Mouse (Mus musculus): ENCODE results near the gene C1ql1. TPM values are rescaled to one million over a fixed set of nuclear protein-coding genes. Genes with fewer than 3 reads are reported as not detected.

Gene C1ql1
- polyA plus RNA-seq, 1 experiment from 2014 or later, result 2.9 TPM

DNA sequence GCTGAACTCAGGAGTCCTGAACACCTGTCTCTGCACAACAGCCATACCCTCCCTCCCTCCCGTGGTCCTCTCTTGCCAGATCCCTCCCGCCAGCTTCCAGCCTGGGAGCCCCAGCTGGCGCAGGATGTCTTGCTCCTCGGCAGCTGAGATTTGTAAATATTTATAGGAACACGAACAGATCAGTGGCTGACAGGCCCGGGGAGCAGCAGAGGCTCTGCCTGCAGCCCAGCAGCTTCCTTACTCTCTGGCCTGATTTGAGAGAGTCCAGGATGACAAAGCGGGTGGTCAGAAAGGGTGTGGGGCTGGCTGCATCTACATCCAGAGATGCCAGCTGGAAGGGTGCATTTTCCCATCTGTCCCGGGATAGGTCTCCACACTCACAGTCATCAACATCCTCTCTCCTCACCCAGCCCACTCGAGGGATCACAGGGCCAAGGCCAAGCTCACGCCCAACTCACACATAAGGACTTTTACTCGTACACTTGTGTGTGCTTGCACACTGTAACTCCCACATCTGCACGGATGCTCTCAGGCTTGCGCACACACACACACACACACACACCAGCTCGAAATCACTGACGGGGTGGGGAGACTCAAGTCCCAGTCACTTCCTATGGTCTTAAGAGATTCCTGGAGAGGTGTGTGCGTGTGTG, 10.6 kb upstream of the C1ql1 start:
- 52% methylated on average over 16 of the region's 16 CpGs for WGBS
- Histone ChIP-seq H3K4me1 (peaks cover 21% of the 10 kb centered on the region), H3K4me2 (replicated peaks) (no peak overlapping the region), H3K9me3 (no peaks in the 10 kb centered on the region), H3K9ac (no peak overlapping the region), H3K4me3 (no peak overlapping the region), H3K27me3 (replicated peaks) (peaks cover 9% of the 10 kb centered on the region; the same call in 1 of the 2 replicates), H3K36me3 (no peaks in the 10 kb centered on the region), H3K27ac (no peak overlapping the region; the same call in 1 of the 2 replicates)
- ATAC-seq (ENCODE audit: low FRiP score, low read depth), result no peak

DNA sequence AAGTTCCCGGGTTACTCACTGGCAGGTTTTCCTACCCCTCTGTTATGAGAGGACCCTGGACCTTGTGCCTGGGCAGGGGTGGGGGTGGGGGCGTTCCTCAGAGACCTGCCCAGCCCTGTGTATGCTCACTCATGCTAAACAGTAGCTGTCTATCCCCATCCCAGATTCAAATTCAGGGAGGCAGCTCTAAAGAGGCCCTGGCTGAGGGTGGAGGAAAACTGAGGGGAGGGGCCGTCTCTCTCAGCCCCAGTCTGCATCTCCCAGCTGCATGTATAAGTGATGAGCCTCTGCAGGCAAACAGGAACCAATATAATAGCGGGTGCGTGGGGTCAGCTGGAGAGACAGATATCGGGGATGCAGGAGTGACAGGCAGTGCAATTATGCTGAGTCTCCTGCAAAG, 6.4 kb upstream of the C1ql1 start:
- WGBS, result 18% methylated on average over 6 of the region's 6 CpGs
- Histone ChIP-seq H3K9me3 (no peaks in the 10 kb centered on the region), H3K4me2 (replicated peaks) (no peak overlapping the region), H3K4me1 (peaks cover 33% of the 10 kb centered on the region), H3K27me3 (replicated peaks) (peaks cover 48% of the 10 kb centered on the region), H3K27ac (no peak overlapping the region), H3K4me3 (no peak overlapping the region), H3K9ac (no peak overlapping the region), H3K36me3 (no peaks in the 10 kb centered on the region)
- ATAC-seq (ENCODE audit: low FRiP score, low read depth), result no peak

DNA sequence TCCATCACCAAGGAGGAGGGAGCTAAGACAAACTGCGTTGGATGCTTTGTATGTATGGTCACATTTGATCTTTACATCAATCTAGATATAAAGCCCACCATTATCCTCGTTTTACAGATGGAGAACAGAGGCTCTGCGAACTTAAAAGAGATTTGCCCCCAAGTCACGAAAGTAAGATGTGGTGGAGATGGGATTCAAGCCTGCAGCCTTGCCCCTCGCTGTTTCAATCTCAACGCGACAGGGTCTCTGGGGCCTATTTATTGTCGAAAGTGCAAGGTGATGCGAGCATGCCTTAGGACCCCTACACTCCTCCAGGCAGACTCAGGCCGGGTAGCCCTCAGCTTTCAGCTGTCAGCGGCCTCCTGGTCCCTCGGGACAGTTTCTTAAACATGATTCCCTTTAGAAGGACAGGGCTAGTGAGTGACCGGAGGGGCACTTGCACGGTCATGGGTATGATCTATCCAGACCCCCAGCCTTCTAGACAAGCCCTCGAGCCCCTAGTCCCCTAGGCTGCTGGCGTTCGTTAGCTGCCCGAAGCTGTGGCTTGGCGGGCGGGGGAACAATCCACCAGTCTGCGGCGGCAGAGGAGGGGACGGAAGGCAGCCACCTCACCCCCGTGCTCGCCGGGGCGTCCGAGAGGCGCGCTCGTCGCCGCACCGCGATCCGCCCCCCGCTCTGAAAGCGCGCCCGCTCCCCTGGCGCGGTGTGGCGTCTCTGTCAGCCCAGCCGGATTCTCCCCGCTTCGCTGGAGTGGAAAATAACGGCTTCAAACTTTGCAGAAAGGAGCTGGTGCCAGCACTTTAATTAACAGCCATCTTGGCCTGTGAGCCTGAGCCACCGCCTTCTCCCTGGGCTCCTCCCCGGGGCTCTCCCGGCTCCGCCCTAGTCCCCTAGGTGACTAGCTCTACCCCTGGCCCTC, 1.8 kb upstream of the C1ql1 start:
- H3K27me3 ChIP-seq (replicated peaks), result peaks cover 90% of the 10 kb centered on the region
- peak overlapping the region; percentile 77 for H3K4me2 ChIP-seq (replicated peaks)
- no peak for ATAC-seq (ENCODE audit: low FRiP score, low read depth)
- no peaks in the 10 kb centered on the region for H3K9me3 ChIP-seq
- peak overlapping the region; percentile 36 for H3K4me3 ChIP-seq
- H3K4me1 ChIP-seq, result peaks cover 51% of the 10 kb centered on the region
- 1% methylated on average over 51 of the region's 51 CpGs for WGBS
- H3K27ac ChIP-seq, result no peak overlapping the region
- H3K9ac ChIP-seq, result peak overlapping the region; percentile 48
- no peaks in the 10 kb centered on the region for H3K36me3 ChIP-seq

DNA sequence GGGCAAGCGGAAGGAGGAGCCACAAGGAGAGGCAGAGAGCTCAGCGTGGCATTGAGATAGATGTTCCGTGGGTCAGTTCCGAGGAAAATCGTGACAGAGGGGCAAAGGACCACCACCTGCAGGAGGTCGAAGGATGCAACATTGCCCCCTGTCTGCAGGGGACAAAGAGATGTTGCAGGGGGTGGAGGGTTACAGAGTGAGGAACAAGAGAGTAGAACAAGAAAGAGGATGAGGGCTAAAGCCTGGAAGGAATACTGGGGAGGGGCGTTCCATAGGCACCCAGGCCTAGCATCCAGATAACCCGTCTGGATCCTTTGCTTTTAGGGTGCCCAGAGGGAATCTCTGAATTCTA, 480 bp upstream of the C1ql1 start:
- H3K36me3 ChIP-seq, result no peaks in the 10 kb centered on the region
- H3K9me3 ChIP-seq, result no peaks in the 10 kb centered on the region
- H3K4me2 ChIP-seq (replicated peaks), result peak overlapping the region; percentile 67
- peaks cover 94% of the 10 kb centered on the region for H3K27me3 ChIP-seq (replicated peaks)
- H3K4me1 ChIP-seq, result peaks cover 43% of the 10 kb centered on the region
- H3K27ac ChIP-seq, result no peak overlapping the region
- no peak overlapping the region for H3K4me3 ChIP-seq
- ATAC-seq (ENCODE audit: low FRiP score, low read depth), result peak; percentile 21; the same call in 1 of the 2 replicates
- WGBS, result 6% methylated on average over 8 of the region's 8 CpGs
- H3K9ac ChIP-seq, result no peak overlapping the region

DNA sequence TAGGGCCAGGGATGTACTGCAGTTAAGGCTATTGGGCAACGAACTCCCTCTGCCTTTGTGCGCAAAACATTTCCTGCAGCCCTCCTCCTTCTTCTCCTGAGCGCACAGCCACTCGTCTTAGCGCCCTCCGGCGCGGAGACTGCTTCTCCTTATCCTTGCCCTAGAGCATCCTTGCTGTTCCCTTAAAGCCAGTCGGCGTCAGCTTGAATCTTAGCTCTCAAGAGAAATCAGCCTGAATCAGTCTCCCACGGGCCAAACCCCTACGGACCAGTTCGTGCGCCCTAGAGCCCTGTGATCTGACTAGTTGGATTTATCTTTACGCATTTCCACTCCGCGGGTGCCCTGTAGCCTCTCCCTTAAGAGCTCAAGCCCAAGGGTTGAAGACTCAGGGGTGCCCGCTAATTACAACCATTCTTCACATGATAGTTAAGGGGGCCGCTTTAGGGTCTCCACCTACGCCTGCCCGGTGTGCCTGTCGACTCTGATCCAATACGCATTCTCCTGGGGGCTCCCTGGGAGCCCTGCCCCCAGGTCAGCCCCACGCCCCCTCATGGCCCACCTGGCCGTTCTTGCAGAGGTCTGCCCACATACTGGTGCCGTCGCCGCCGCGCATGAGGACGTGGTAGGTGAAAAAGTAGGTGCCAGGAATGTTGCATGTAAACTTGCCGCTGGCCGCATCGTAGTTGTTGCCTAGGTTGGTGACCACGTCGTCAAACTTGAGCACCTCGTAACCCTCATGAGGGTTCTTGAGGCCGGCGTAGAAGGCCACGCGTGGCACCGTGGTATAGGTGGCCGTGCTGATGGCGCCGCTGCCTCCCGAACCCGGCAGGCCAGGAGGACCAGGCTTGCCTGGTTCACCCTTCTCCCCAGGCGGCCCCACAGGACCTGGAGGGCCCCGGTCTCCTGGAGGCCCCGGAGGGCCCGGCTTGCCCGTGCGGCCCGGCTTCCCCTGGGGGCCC, 903 bp downstream of the C1ql1 start:
- H3K9ac ChIP-seq, result peak overlapping the region; percentile 44; the same call in 1 of the 2 replicates
- no peak for ATAC-seq (ENCODE audit: low FRiP score, low read depth)
- 2% methylated on average over 52 of the region's 54 CpGs for WGBS
- H3K4me2 ChIP-seq (replicated peaks), result peak overlapping the region; percentile 67
- H3K27ac ChIP-seq, result no peak overlapping the region
- peak overlapping the region; percentile 35 for H3K4me3 ChIP-seq
- no peaks in the 10 kb centered on the region for H3K36me3 ChIP-seq
- peaks cover 81% of the 10 kb centered on the region for H3K27me3 ChIP-seq (replicated peaks)
- peaks cover 43% of the 10 kb centered on the region for H3K4me1 ChIP-seq
- no peaks in the 10 kb centered on the region for H3K9me3 ChIP-seq

DNA sequence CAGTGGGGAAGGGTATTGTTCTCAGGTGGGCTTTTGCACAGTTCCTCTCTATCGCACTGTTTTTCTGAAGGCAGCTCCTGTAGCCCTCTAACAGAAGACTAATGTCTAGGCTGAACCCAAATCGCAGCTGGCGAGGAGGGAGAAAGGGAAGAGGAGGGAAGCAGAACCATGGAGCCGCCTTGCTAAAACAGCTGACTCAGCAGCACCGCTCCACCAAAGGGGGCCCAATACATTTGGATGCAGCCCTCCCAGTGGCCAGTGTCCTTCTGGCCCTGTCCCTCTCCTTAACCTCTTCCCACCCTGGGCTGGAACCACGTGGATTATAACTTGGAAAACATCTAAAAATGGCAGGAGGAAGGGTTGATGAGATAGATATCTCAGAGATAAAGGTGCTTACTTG, 5.3 kb downstream of the C1ql1 start:
- H3K9me3 ChIP-seq, result no peaks in the 10 kb centered on the region
- no peak overlapping the region for H3K9ac ChIP-seq
- H3K27ac ChIP-seq, result no peak overlapping the region
- H3K4me3 ChIP-seq, result no peak overlapping the region
- H3K4me1 ChIP-seq, result peaks cover 40% of the 10 kb centered on the region
- no peak overlapping the region for H3K4me2 ChIP-seq (replicated peaks)
- ATAC-seq (ENCODE audit: low FRiP score, low read depth), result no peak
- WGBS, result 60% methylated on average over 6 of the region's 6 CpGs
- H3K36me3 ChIP-seq, result no peaks in the 10 kb centered on the region
- H3K27me3 ChIP-seq (replicated peaks), result peaks cover 47% of the 10 kb centered on the region

DNA sequence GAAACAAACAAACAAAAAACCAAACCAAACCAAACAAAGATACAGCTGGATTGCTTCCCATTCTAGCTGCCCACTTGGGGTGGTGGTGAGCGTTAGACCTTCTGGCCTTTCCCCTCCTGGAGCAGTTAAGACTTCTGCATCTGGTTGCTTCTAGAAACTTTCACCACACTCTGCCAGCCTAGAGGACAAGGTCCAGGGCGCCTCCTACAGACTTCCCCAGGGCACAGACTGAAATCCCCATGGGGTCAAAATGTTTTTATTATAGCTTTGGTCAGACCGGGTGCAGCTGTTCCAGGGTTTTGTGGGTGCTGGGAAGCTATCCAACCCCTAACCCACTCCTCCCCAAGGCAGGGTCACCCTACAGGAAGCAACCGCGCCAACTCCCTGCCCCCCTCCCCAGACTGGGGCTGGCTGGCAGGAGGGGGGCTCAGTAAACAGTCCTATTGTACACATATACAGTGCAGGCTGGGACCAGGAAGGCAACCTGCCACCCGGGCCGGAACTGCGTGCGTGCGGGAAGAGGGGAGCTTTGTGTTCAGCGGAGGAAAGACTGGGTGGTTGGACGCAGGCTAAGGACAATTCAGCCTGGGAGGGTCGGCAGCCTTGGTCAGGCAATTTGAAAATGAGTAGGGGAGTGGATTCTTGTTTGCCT, 7.3 kb downstream of the C1ql1 start:
- H3K4me3 ChIP-seq, result no peak overlapping the region
- H3K9ac ChIP-seq, result no peak overlapping the region
- no peak for ATAC-seq (ENCODE audit: low FRiP score, low read depth)

DNA sequence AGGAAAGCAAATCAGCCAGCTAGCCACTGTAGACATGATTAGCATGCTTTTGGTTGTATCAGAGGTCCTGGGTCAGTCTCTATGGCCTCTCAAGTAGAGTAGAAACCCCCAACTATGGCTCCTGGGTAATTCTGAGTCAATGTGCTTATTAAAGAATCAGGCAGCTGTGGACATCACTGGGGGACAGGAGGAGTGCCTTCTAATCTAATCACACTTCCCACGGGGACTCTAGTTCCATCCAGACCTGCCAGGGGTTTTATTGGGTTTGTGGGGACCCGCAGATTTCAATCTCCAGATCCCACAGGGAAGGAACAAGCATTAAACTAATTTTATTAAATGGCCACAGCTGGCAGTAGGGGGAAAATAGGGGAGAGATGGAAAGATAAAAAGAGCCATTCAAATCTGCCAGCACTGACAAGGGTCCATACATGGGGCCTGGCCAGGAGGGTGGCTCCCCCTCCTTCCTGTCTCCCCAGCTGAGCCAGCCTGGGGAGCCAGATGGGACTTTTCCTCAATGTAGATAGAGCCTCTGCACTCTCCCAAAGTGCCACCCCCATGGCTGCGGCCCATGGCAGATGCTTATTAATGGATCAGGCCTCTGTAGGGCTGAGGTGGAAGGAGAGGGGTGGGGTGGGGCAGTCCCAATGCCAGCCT, 8.8 kb downstream of the C1ql1 start:
- no peak overlapping the region for H3K4me2 ChIP-seq (replicated peaks)
- peaks cover 16% of the 10 kb centered on the region for H3K27me3 ChIP-seq (replicated peaks)
- H3K4me1 ChIP-seq, result peaks cover 29% of the 10 kb centered on the region
- no peak overlapping the region for H3K27ac ChIP-seq
- no peaks in the 10 kb centered on the region for H3K9me3 ChIP-seq
- ATAC-seq (ENCODE audit: low FRiP score, low read depth), result peak; percentile 63
- 46% methylated on average over 3 of the region's 3 CpGs for WGBS
- no peaks in the 10 kb centered on the region for H3K36me3 ChIP-seq
- H3K9ac ChIP-seq, result no peak overlapping the region
- H3K4me3 ChIP-seq, result no peak overlapping the region

More for the DNA sequence above, 7.3 kb downstream of the C1ql1 start:
- Histone ChIP-seq H3K36me3 (no peaks in the 10 kb centered on the region), H3K4me2 (replicated peaks) (peak overlapping the region; percentile 33; the same call in 1 of the 2 replicates), H3K4me1 (peaks cover 29% of the 10 kb centered on the region), H3K9me3 (no peaks in the 10 kb centered on the region), H3K27ac (no peak overlapping the region), H3K27me3 (replicated peaks) (peaks cover 31% of the 10 kb centered on the region)
- WGBS, result 41% methylated on average over 13 of the region's 13 CpGs

DNA sequence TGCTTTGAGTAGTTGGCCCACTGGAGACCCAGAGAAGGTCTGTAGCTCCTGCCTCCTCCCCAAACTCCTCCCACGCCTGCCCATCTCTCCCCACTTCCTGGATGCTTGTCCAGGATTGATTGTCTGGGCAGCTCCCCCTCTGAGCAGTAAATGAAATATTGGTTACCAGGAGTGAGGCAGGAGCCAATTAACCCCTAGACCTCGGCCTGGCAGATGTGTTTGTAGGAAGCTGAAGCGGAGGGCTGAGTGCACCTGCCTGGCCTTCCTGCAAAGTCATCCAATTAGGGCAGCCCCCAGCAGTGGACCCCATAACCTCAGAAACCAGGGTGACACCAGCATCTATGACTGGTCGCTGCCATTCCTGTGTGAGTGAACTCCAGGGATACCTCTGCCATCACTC, 10.2 kb downstream of the C1ql1 start:
- no peaks in the 10 kb centered on the region for H3K9me3 ChIP-seq
- no peak overlapping the region for H3K27ac ChIP-seq
- H3K27me3 ChIP-seq (replicated peaks), result 0 out of 2 replicates have a peak, but pooled peaks cover 12% of the 10 kb centered on the region
- 29% methylated on average over 4 of the region's 4 CpGs for WGBS
- H3K9ac ChIP-seq, result no peak overlapping the region
- H3K36me3 ChIP-seq, result no peaks in the 10 kb centered on the region
- ATAC-seq (ENCODE audit: low FRiP score, low read depth), result no peak
- no peak overlapping the region for H3K4me3 ChIP-seq
- H3K4me2 ChIP-seq (replicated peaks), result no peak overlapping the region
- H3K4me1 ChIP-seq, result peaks cover 29% of the 10 kb centered on the region

DNA sequence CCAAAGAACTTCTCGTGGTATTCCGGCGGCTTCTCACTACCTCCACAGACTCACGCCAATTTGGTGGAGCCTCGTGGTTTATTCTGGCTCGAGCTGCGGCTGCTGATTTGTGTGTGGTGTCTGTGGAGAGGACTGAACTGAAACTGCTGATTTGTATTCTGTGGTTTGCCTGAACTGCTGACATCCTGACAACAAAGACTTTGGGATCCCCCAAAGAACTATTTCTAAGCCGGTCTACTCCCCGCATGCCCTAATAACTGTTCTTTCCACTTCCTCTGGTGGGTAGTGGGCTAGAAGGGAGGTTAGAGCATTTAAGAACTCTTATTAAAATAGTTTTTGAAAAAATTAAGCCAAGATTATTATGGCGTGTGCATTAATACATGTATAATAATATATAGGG, 15.8 kb downstream of the C1ql1 start:
- Histone ChIP-seq H3K9ac (no peak overlapping the region), H3K4me3 (no peak overlapping the region), H3K36me3 (no peaks in the 10 kb centered on the region), H3K9me3 (no peaks in the 10 kb centered on the region), H3K4me1 (no peaks in the 10 kb centered on the region), H3K27ac (no peak overlapping the region), H3K27me3 (replicated peaks) (0 out of 2 replicates have a peak, but pooled peaks cover 5% of the 10 kb centered on the region), H3K4me2 (replicated peaks) (no peak overlapping the region)
- WGBS, result 91% methylated on average over 10 of the region's 10 CpGs
- no peak for ATAC-seq (ENCODE audit: low FRiP score, low read depth)

DNA sequence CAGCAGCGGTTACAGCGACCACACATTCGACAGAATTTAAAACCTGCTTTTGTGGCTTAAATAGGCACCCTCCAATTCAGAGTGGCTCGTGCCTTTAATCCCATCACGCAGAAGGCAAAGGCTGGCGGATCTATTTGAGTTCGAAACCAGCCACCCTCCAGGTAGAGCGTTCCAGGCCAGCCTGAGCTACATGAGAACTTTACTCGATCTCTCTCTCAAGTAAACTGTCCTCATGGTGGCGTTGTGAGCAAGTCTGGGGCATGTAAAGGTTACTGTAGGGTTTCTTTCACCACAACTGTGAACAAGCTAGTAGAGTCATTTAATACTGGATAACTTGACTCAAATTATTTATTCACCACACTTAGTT, 21.2 kb downstream of the C1ql1 start:
- H3K27me3 ChIP-seq (replicated peaks), result no peaks in the 10 kb centered on the region
- H3K4me1 ChIP-seq, result peaks cover 22% of the 10 kb centered on the region
- peaks cover 5% of the 10 kb centered on the region; the same call in 1 of the 2 replicates for H3K36me3 ChIP-seq
- no peaks in the 10 kb centered on the region for H3K9me3 ChIP-seq
- WGBS, result 4% methylated on average over 10 of the region's 10 CpGs
- peak overlapping the region; percentile 69 for H3K27ac ChIP-seq
- H3K4me2 ChIP-seq (replicated peaks), result peak overlapping the region; percentile 74
- ATAC-seq (ENCODE audit: low FRiP score, low read depth), result no peak; the same call in 1 of the 2 replicates
- no peak overlapping the region for H3K9ac ChIP-seq
- peak overlapping the region; percentile 73 for H3K4me3 ChIP-seq

All from neural tube, embryonic 12.5 days (tissue).